Mouse (Mus musculus): ENCODE data around the gene Serinc5. TPM values are rescaled to one million over a fixed set of nuclear protein-coding genes. Genes with fewer than 3 reads are reported as not detected.

Serinc5 gene
- polyA plus RNA-seq, 1 experiment from 2014 or later, result 19.3 TPM

GRCm38 (mm10) chr13:92733252-92733651, 122.4 kb downstream of the Serinc5 start:
- Histone ChIP-seq H3K4me3 (ENCODE audit: low read depth, low read length) (no peak overlapping the region), H3K27ac (ENCODE audit: low read length) (0 out of 2 replicates have a peak overlapping the region, but pooled peaks have one; percentile 31), H3K27me3 (ENCODE audit: control insufficient read depth, insufficient read depth, low read depth, low read length) (no peaks in the 10 kb centered on the region), H3K9me3 (replicated peaks; ENCODE audit: control insufficient read depth, low read length, poor library complexity, severe bottlenecking) (no peaks in the 10 kb centered on the region), H3K9ac (ENCODE audit: low read depth, low read length) (no peak overlapping the region), H3K36me3 (ENCODE audit: control insufficient read depth, insufficient read depth, low read length) (no peaks in the 10 kb centered on the region), H3K4me1 (ENCODE audit: control insufficient read depth, insufficient read depth, low read length) (peaks cover 3% of the 10 kb centered on the region; the same call in 1 of the 2 replicates), H3K4me2 (ENCODE audit: low read length) (no peak overlapping the region)
- ATAC-seq, result no peak; the same call in 1 of the 2 replicates
- 37% methylated on average over 9 of the region's 9 CpGs for WGBS

GRCm38 (mm10) chr13:92733741-92734140, 122.8 kb downstream of the Serinc5 start:
- 0 out of 2 replicates have a peak overlapping the region, but pooled peaks have one; percentile 31 for H3K27ac ChIP-seq (ENCODE audit: low read length)
- peak; percentile 59 for ATAC-seq
- WGBS, result 74% methylated on average over 11 of the region's 11 CpGs
- H3K4me2 ChIP-seq (ENCODE audit: low read length), result no peak overlapping the region
- no peaks in the 10 kb centered on the region for H3K36me3 ChIP-seq (ENCODE audit: control insufficient read depth, insufficient read depth, low read length)
- no peaks in the 10 kb centered on the region for H3K27me3 ChIP-seq (ENCODE audit: control insufficient read depth, insufficient read depth, low read depth, low read length)
- H3K4me1 ChIP-seq (ENCODE audit: control insufficient read depth, insufficient read depth, low read length), result peaks cover 3% of the 10 kb centered on the region; the same call in 1 of the 2 replicates
- H3K9ac ChIP-seq (ENCODE audit: low read depth, low read length), result no peak overlapping the region
- H3K4me3 ChIP-seq (ENCODE audit: low read depth, low read length), result no peak overlapping the region
- H3K9me3 ChIP-seq (replicated peaks; ENCODE audit: control insufficient read depth, low read length, poor library complexity, severe bottlenecking), result no peaks in the 10 kb centered on the region

GRCm38 (mm10) chr13:92735693-92736092, 124.8 kb downstream of the Serinc5 start:
- Histone ChIP-seq H3K9ac (ENCODE audit: low read depth, low read length) (no peak overlapping the region), H3K36me3 (ENCODE audit: control insufficient read depth, insufficient read depth, low read length) (no peaks in the 10 kb centered on the region), H3K4me1 (ENCODE audit: control insufficient read depth, insufficient read depth, low read length) (peaks cover 3% of the 10 kb centered on the region; the same call in 1 of the 2 replicates), H3K27ac (ENCODE audit: low read length) (no peak overlapping the region), H3K27me3 (ENCODE audit: control insufficient read depth, insufficient read depth, low read depth, low read length) (no peaks in the 10 kb centered on the region), H3K4me2 (ENCODE audit: low read length) (no peak overlapping the region), H3K9me3 (replicated peaks; ENCODE audit: control insufficient read depth, low read length, poor library complexity, severe bottlenecking) (no peaks in the 10 kb centered on the region), H3K4me3 (ENCODE audit: low read depth, low read length) (no peak overlapping the region)
- no peak for ATAC-seq
- 57% methylated on average over 1 of the region's 1 CpGs for WGBS

DNA sequence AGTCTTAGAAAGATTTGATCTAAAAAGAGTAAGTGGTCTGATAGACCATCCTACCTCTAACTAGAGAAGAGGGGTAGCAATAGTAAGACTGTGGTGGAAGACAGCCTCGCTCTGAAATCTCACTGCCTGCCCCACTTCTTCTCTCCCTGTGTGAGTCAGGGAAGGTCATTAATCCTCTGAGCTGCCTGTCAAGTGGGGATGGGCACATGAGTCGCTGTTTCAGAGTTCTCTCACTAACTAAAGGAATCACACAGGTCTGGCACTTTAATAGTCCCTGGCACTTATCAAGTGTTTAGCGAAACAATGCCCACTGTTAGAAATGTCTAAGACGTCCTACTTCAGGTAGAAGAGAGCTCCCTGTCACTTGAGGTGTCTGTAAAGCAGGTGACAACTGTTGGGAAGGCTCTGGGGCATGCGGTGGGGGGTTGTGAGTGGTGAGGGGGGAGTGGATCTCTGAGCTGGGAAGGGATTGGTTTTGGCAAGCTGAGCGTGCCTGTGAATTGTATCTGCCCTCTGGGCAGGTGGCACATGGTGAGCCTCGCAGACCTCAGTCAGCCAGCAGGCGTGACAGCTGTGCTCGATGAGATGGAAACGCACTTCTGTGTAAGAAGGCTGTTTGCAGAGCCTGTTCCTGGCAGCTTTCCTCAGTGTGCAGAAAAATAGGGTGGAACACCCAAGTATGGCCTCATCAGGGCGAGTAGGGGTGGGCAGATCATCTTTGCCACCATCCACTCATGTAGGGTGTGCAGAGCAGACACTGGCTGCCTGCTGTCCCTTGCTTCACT, 125.8 kb downstream of the Serinc5 start:
- Histone ChIP-seq H3K27ac (ENCODE audit: low read length) (no peak overlapping the region), H3K9me3 (replicated peaks; ENCODE audit: control insufficient read depth, low read length, poor library complexity, severe bottlenecking) (no peaks in the 10 kb centered on the region), H3K9ac (ENCODE audit: low read depth, low read length) (no peak overlapping the region), H3K4me1 (ENCODE audit: control insufficient read depth, insufficient read depth, low read length) (peaks cover 3% of the 10 kb centered on the region; the same call in 1 of the 2 replicates), H3K36me3 (ENCODE audit: control insufficient read depth, insufficient read depth, low read length) (no peaks in the 10 kb centered on the region), H3K4me3 (ENCODE audit: low read depth, low read length) (no peak overlapping the region), H3K4me2 (ENCODE audit: low read length) (no peak overlapping the region), H3K27me3 (ENCODE audit: control insufficient read depth, insufficient read depth, low read depth, low read length) (no peaks in the 10 kb centered on the region)
- 40% methylated on average over 11 of the region's 11 CpGs for WGBS
- ATAC-seq, result peak; percentile 64

- no peaks in the 10 kb centered on the region for H3K27me3 ChIP-seq (ENCODE audit: control insufficient read depth, insufficient read depth, low read depth, low read length)
- no peaks in the 10 kb centered on the region for H3K36me3 ChIP-seq (ENCODE audit: control insufficient read depth, insufficient read depth, low read length)
- no peaks in the 10 kb centered on the region for H3K9me3 ChIP-seq (replicated peaks; ENCODE audit: control insufficient read depth, low read length, poor library complexity, severe bottlenecking)
- 85% methylated on average over 3 of the region's 3 CpGs for WGBS
- ATAC-seq, result no peak
- no peak overlapping the region for H3K4me2 ChIP-seq (ENCODE audit: low read length)
- H3K4me3 ChIP-seq (ENCODE audit: low read depth, low read length), result no peak overlapping the region
- H3K4me1 ChIP-seq (ENCODE audit: control insufficient read depth, insufficient read depth, low read length), result peaks cover 3% of the 10 kb centered on the region; the same call in 1 of the 2 replicates
- no peak overlapping the region for H3K27ac ChIP-seq (ENCODE audit: low read length)
- H3K9ac ChIP-seq (ENCODE audit: low read depth, low read length), result no peak overlapping the region
Measured at GRCm38 (mm10) chr13:92738821-92739220, 127.9 kb downstream of the Serinc5 start.

DNA sequence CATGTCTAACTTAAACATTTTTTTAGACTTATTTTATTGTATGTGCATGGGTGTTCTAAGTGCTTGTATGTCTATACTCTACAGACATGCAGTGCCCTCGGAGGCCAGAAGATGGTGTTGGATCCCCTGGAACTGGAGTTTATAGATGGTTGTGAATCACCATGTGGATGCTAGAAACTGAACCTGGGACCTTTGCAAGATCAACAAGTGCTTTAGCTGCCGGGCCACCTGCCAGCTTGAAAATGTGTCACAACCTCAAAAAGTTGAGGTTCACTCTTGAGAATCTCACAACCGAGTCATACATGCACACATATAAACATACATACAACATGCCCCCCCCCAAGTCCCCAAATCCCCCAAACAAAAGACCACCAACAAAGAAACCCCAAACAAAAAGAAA, 129.0 kb downstream of the Serinc5 start:
- no peaks in the 10 kb centered on the region for H3K36me3 ChIP-seq (ENCODE audit: control insufficient read depth, insufficient read depth, low read length)
- H3K4me2 ChIP-seq (ENCODE audit: low read length), result no peak overlapping the region
- ATAC-seq, result no peak
- H3K9me3 ChIP-seq (replicated peaks; ENCODE audit: control insufficient read depth, low read length, poor library complexity, severe bottlenecking), result no peaks in the 10 kb centered on the region
- no peaks in the 10 kb centered on the region for H3K27me3 ChIP-seq (ENCODE audit: control insufficient read depth, insufficient read depth, low read depth, low read length)
- 91% methylated on average over 3 of the region's 3 CpGs for WGBS
- H3K4me1 ChIP-seq (ENCODE audit: control insufficient read depth, insufficient read depth, low read length), result peaks cover 3% of the 10 kb centered on the region; the same call in 1 of the 2 replicates
- no peak overlapping the region for H3K4me3 ChIP-seq (ENCODE audit: low read depth, low read length)
- H3K9ac ChIP-seq (ENCODE audit: low read depth, low read length), result no peak overlapping the region
- no peak overlapping the region for H3K27ac ChIP-seq (ENCODE audit: low read length)

DNA sequence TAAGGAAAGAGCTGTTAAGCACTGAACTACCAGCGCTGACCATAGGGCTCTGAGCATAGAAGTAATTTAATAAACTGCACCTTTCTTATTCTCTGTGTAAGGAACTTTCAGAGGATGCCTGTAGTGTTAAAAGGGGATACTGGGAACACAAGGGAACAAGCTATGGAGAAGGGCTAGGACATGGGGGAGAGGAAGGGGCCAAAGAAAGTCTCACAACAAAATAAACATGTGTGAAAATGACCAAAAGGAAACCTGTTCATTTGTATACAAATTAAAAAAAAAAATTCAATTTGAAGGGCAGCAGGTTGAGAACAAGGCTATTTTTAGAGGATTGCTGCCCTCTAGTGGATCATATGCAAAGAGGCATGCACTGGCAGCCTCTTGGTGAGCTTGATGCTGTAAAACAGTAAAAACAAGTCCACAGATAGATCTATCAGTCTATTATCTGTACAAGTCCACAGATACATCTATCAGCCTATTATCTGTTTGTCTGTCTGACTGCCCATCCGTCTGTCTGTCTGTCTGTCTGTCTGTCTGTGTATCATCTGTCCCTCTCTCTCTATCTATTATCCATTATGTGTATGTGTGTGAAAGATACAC, 129.9 kb downstream of the Serinc5 start:
- H3K4me2 ChIP-seq (ENCODE audit: low read length), result no peak overlapping the region
- H3K4me1 ChIP-seq (ENCODE audit: control insufficient read depth, insufficient read depth, low read length), result peaks cover 3% of the 10 kb centered on the region; the same call in 1 of the 2 replicates
- 16% methylated on average over 2 of the region's 2 CpGs for whole genome bisulfite sequencing
- H3K27ac ChIP-seq (ENCODE audit: low read length), result no peak overlapping the region
- no peaks in the 10 kb centered on the region for H3K36me3 ChIP-seq (ENCODE audit: control insufficient read depth, insufficient read depth, low read length)
- ATAC-seq, result peak; percentile 77; the same call in 1 of the 2 replicates
- H3K4me3 ChIP-seq (ENCODE audit: low read depth, low read length), result no peak overlapping the region
- no peaks in the 10 kb centered on the region for H3K9me3 ChIP-seq (replicated peaks; ENCODE audit: control insufficient read depth, low read length, poor library complexity, severe bottlenecking)
- H3K9ac ChIP-seq (ENCODE audit: low read depth, low read length), result no peak overlapping the region
- H3K27me3 ChIP-seq (ENCODE audit: control insufficient read depth, insufficient read depth, low read depth, low read length), result no peaks in the 10 kb centered on the region

GRCm38 (mm10) chr13:92742886-92743285, 132.0 kb downstream of the Serinc5 start:
- Histone ChIP-seq H3K27ac (ENCODE audit: low read length) (no peak overlapping the region), H3K4me3 (ENCODE audit: low read depth, low read length) (no peak overlapping the region), H3K9ac (ENCODE audit: low read depth, low read length) (no peak overlapping the region), H3K36me3 (ENCODE audit: control insufficient read depth, insufficient read depth, low read length) (no peaks in the 10 kb centered on the region), H3K4me2 (ENCODE audit: low read length) (no peak overlapping the region), H3K9me3 (replicated peaks; ENCODE audit: control insufficient read depth, low read length, poor library complexity, severe bottlenecking) (no peaks in the 10 kb centered on the region), H3K4me1 (ENCODE audit: control insufficient read depth, insufficient read depth, low read length) (no peaks in the 10 kb centered on the region), H3K27me3 (ENCODE audit: control insufficient read depth, insufficient read depth, low read depth, low read length) (no peaks in the 10 kb centered on the region)
- ATAC-seq, result no peak
- WGBS, result 87% methylated on average over 4 of the region's 4 CpGs

GRCm38 (mm10) chr13:92743337-92743736, 132.4 kb downstream of the Serinc5 start:
- Histone ChIP-seq H3K9me3 (replicated peaks; ENCODE audit: control insufficient read depth, low read length, poor library complexity, severe bottlenecking) (no peaks in the 10 kb centered on the region), H3K4me3 (ENCODE audit: low read depth, low read length) (no peak overlapping the region), H3K4me1 (ENCODE audit: control insufficient read depth, insufficient read depth, low read length) (no peaks in the 10 kb centered on the region), H3K4me2 (ENCODE audit: low read length) (no peak overlapping the region), H3K9ac (ENCODE audit: low read depth, low read length) (no peak overlapping the region), H3K27me3 (ENCODE audit: control insufficient read depth, insufficient read depth, low read depth, low read length) (no peaks in the 10 kb centered on the region), H3K36me3 (ENCODE audit: control insufficient read depth, insufficient read depth, low read length) (no peaks in the 10 kb centered on the region), H3K27ac (ENCODE audit: low read length) (no peak overlapping the region)
- ATAC-seq, result no peak
- 75% methylated on average over 5 of the region's 5 CpGs for WGBS
